Mouse (Mus musculus) liver, embryonic 18 days (tissue): Measurements from ENCODE around the gene Sept5. TPM values are rescaled to one million over a fixed set of nuclear protein-coding genes. Genes with fewer than 3 reads are reported as not detected.

Source experiments
- polyA plus RNA-seq: library from polyadenylated mRNA; depleted of rRNA; stranded (reverse); fragments of >200 nt; gene quantifications from 2 replicates; pipeline ENCODE4 v1.2.3, GENCODE M21; 2012; rRNA removed

Sept5 gene
- 6.6 and 9.4 TPM in 2 replicates for polyA plus RNA-seq

DNA sequence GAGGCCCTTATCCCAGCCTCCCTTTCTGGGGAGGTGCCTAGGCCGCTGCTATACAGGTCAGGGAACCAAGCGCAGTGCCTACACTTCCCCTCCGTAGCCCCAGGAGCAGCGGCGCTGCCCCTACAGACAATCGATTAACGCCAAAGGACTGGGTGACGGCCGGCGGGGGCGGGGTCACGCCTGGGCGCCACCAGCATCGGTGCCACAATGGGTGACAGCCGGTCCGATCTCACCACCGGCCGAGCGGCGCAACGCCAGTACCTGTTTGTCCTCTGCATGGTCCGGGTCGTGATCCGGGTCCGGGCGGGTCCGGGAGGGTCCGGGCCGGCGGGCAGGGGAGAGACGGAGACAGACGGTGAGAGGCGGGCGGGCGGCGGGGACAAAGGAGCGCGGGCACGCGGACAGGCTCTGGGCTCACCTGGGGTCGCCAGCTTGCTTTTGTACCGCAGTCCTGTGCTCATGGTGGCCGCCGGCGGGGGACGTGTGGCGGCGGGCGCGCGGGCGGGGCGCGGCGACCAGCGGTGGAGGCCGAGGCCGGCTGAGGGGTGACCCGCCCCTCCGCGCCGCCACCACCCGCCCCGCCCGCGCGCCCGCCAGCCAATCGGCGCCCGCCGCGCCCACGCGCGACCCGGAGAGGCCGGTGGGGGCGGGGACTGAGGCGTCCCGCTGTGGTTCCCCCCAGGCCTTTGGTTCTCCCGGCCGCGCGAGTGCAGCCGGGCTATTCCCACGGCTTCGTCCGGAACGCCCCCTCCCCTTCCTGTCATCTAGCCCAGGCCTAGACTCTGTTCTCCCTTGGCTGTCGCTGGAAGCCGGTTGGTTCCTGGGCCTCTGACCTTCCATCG is at the start of gene Sept5:
Gene Sept5 (minus strand): TSS at position 565 of the 842 bp plus-strand sequence.

DNA sequence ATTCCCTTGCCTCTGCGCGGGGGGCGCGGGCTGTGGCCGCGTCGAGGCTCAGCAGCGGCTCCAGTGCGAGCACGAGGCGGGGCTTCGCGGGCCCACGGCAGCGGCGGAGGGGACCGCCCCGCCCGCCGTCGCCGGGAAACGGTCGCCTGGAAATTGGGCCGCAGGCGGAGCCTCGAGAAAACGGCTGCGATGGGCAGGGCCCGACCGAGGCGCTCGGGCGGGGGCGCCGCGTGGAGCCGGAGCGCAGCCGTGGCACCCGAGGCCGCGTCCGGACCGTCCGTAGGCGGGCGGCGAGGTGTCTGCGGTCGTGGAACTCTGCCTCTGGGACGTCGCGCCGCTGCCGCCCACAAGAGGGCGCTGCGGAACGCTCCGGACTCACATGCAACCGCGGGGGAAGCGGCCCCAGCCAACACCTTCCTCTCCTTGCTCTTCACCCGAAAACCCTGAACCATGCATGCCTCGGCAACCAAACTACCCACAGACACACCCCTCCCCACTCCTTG is 3.3 kb downstream of the Sept5 start, which contains the start of gene Gm49601:
Gene Gm49601 (minus strand): TSS at position 52 of the 503 bp plus-strand sequence.

DNA sequence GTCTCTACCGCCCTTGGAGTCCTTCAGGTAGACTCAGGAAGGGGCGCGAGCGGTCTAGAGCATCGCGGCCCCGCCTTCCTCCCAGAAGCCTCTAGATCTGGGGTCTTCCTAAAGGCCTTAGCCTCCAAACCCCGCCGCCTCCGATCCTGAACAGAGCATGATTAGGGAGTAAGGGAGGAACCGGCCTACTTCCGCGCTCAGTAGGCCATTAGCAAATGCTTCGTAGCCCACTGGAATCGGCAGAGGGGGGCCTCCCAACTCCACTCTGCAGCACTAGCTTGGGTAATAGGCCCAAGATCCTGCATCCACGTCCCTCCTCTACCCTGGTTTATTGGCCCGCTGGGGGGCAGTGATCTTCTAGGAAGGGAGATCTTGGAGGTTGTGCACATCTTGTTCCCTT is 7.7 kb downstream of the Sept5 start, which contains the start of gene Gp1bb:
Gene Gp1bb (minus strand): TSS at position 385 of the 400 bp plus-strand sequence.

DNA sequence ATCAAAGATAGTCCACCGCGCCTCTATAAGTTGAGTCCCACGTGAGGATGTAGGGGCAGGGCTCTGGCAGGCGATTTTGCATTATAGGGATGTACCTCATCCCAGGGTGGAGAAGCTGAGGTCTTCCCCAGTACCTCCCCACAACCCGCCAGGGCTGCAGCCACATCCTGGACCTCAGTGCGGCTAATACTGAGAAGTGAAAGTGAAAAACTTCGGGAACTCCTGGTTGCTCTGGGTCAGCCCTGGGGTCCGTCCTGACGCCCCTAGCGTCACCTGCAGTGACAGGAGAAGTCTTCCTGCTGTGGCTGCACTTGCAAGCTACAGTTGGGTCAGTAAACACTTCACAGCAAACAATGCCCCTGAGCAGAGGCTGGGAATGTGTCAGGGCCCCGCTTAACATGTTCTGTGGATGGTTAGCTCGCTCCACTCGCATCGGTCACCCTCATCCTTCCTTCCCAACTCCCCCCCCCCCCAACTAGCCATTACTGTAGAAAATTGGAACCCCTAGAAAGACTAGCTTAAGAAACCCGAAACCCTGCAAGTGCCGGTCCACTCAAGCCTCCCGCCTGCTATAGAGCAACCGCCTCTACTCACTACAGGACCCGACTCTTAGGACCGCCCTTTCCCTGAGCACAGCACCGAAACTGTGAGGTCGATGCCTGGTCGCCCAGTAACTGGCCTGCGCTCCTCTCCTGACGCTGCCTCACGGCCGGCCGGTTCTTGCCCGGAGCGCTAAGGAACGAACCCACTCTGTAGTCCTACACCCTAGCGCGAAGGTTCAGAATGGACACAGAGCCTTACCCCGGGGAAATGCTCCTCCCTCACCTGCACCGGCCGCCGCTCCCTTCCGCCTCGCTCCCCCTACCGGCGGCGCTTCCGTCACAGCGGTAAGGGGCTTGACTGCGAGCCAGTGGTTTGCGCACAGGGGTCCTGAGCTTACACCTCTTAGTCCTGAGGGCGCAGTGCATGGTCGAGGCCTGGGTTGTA is 39.7 kb downstream of the Sept5 start, which contains the start of gene Tbx1:
Gene Tbx1 (minus strand): TSS at position 868 of the 987 bp plus-strand sequence.

Other genes with a start within 250 kb of the Sept5 start
- 58.8 and 62.0 TPM in 2 replicates for gene Txnrd2, start 203.6 kb downstream of the Sept5 start, polyA plus RNA-seq
- gene Comt, start 203.1 kb downstream of the Sept5 start, polyA plus RNA-seq = 91.2 and 92.4 TPM in 2 replicates
- 3.1 and 4.2 TPM in 2 replicates for gene Gnb1l, start 131.2 kb downstream of the Sept5 start, polyA plus RNA-seq
- 1.5 and 1.6 TPM in 2 replicates for gene Rtl10, start 131.1 kb downstream of the Sept5 start, polyA plus RNA-seq
- 0.01 and 0.03 TPM in 2 replicates for gene Tbx1, start 39.3 kb downstream of the Sept5 start, polyA plus RNA-seq
- gene Gp1bb, start 7.6 kb downstream of the Sept5 start, polyA plus RNA-seq = 15.4 and 16.2 TPM in 2 replicates
- 1.5 and 2.4 TPM in 2 replicates for gene Gm49601, start 3.5 kb downstream of the Sept5 start, polyA plus RNA-seq
- 11.6 and 12.1 TPM in 2 replicates for gene Cldn5, start 146.9 kb upstream of the Sept5 start, polyA plus RNA-seq
- 17.8 and 19.1 TPM in 2 replicates for gene Ufd1, start 181.8 kb upstream of the Sept5 start, polyA plus RNA-seq
- gene Cdc45, start 182.0 kb upstream of the Sept5 start, polyA plus RNA-seq = 22.8 and 24.2 TPM in 2 replicates
- 24.4 and 27.4 TPM in 2 replicates for gene 2510002D24Rik, start 206.6 kb upstream of the Sept5 start, polyA plus RNA-seq
- not detected in 2 replicates for gene Gm28539, start 206.6 kb upstream of the Sept5 start, polyA plus RNA-seq
- 15.7 and 17.9 TPM in 2 replicates for gene Mrpl40, start 246.9 kb upstream of the Sept5 start, polyA plus RNA-seq
- gene Hira, start 247.1 kb upstream of the Sept5 start, polyA plus RNA-seq = 14.0 and 16.1 TPM in 2 replicates